Mouse (Mus musculus): Measurements from ENCODE around the gene Sept5.

The Sept5 gene

DNA sequence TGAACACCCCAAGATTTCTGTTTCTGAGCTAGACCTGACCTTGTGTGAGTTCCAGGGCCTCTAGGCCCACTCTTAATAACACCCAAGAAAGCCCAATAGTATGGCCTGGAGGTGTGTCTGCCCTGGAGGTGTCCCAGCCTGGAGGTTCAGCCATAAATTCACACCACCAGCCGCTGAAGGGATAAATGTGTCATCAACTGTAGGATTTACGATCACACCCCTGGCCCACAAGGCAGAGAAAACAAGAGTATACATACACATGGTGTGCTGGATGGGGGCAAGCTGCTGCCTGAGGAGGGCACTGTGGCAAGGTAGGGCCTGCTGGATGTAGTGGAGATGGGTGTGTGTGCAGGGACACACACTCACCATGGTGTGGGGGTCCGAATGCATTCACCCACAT lies 16.5 kb downstream of the Sept5 start:
- 91% methylated on average over 3 of the region's 3 CpGs for WGBS

DNA sequence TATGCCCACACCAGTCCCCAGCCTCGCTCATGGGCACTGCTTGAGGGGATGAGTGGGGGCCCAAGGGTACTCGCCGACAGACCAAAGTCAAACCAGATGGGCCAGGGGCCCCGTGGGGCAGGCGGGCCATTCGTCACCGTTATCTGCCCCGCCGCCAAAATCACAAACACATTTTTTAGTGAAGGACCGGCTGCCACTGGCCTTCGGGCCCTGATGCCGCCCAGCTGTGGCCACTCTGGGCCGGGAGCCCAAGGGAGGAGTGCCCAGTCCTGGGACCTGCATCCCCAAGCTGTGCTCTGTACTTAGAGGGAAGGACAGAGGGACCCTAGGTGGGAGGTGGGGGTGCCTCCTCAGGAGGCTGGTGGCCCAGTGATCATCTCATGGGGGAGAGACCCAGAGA lies 18.0 kb downstream of the Sept5 start:
- WGBS, result 92% methylated on average over 13 of the region's 13 CpGs

DNA sequence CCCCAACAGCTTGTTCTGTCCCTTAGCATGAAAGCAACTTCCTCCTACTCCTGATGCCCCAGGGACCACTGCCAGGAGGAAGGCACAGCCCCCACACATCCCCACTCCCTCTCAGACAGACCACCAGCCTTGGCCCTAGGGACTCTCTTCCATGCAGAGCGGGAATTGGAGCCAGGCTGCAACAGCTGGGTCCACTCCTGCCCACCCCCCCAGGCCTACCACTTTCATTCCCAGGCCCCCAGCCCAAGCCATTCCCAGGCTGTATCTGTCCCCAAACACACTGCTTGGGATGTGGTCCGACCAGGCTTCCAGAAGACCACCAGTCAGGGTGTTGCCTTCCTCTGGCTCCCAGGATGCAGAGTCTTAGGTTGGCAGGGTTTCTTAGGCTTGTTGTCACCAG lies 20.7 kb downstream of the Sept5 start:
- 93% methylated on average over 2 of the region's 2 CpGs for WGBS

DNA sequence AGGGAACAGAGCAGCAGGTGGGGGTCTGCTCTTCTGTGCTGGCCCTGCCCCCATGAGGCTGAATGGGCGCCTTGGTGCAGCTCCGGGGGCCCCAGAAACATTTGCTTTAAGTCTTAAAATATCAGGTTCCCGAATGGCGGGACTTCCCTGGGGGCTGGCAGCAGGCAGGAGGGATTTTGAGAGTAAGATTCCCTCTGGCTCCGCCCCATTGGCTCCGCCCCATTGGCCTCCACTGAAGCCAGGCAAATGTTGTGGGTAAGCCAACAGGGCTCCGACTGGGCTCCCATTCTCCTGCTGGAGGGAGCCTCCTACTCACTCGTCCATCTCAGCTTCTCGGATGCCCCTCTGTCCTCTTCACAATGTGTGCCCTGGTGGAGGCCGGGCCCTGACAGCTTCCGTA lies 21.5 kb downstream of the Sept5 start:
- WGBS, result 36% methylated on average over 11 of the region's 11 CpGs

DNA sequence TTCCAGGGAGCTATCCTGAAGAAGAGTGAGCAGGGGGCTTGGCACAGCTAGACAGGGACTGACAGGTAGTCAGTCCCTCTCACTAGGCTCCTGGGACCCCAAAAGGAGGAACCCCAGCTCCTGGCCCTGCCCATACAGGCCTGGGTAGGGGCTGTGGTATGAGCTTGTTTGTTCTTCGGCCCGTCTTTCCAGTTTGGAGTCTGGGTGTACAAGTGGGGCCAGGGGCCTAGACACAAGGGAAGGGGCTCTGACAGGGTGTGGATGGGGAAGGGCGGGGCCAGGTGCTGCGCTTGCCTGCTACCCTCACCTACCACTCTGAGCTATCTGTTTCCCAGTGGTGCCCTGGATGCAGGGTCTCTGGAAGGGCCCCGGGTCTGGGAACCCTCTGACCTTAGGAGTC lies 24.0 kb downstream of the Sept5 start:
- 92% methylated on average over 5 of the region's 5 CpGs for WGBS

DNA sequence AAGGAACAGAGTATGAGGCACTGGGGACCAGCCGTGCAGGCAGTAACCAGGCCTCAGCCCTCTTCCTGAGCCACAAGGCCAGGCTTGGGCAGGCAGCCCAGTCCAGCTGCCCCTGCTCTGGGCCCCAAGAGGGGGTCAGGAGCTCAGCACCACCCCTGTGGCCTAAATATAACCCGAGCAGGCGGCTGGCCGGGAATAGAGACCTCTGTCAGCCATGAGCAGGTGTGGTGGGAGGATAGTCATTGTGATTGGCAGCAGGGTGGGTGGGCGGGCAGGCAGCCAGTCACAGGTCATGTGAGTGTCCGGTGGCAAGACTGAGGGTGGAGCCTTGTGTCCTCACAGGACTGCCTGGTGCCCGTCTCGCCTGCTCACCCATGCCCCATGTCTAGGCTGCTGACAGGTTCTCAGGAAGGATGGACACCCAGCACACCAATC lies 25.5 kb downstream of the Sept5 start:
- whole genome bisulfite sequencing, result 80% methylated on average over 8 of the region's 8 CpGs

DNA sequence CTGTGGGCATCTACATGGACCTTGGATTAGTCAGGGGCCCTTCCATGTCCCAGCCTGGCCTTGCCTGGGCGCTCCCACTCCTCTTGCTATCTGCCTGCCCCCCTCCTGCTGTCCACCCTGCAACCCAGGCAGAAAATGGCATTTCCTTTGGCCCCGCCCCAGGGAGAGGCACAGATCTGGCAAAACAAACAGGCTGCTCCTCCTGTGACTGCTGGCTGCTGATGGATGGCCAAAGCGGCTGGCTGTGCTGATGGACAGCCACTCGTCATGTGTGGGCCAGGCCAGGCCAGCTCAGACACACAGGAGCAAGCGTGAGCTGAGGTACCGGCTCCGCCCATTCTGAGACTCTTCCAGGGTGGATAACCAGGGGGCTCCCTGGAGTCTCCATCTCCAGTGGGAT lies 28.3 kb downstream of the Sept5 start:
- 86% methylated on average over 7 of the region's 7 CpGs for WGBS

DNA sequence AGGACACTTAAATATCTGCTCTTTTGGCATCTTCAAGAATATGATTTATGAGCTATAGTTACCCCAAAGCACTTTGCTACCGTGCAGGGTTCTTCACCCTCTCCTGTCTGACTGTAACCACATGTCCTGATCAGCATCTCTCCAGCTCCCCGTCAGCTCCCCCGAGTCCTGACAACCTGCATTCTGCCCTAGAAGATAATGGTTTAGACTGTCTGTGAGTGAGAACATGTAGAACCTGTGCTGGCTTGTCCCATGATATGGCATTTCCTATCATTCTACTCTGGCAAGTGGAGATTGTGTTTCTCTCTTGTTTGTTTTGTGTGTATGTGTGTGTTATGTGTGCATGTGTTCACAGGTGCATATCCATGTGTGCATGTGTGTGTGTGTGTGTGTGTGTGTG lies 31.7 kb downstream of the Sept5 start:
- WGBS, result 95% methylated on average over 3 of the region's 3 CpGs

DNA sequence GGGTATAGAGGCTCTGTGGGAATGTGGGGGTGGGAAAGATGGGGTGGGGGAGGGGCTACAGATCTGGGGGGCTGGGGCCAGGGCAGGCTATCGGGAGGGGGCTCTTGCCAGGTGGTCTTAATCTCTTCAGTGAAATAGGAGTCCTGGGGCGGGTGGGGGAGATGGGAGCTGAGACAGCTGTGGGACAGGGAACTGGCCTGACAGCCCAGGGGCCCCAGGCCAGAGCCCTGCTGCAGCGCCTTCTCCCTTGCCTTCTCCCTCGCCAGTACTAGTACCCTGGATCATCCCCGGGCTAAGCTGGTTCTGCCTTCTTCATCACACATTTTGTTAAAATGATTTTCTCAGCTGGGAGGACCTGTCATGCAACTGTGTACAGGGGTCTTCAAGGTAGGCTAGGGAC lies 33.5 kb downstream of the Sept5 start:
- 64% methylated on average over 5 of the region's 5 CpGs for WGBS

DNA sequence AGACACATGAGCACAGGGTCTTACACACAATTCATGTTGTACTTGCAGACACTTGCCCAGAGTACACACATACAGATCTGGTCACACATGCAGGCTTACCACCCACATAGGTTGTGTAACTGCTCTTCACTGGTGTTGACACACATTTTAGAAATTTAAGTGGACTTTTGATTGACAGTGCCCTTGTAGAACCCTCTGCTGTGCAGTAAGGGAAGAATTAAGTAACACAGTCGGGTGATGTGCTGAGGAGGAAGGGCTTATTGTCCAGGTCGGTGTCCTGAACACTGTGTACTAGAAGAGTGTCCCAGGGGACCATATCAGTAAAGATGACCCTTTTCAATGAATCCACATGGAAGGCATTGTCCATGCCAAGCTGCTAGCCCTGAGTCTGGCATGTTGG lies 35.8 kb downstream of the Sept5 start:
- 82% methylated on average over 2 of the region's 2 CpGs for WGBS

DNA sequence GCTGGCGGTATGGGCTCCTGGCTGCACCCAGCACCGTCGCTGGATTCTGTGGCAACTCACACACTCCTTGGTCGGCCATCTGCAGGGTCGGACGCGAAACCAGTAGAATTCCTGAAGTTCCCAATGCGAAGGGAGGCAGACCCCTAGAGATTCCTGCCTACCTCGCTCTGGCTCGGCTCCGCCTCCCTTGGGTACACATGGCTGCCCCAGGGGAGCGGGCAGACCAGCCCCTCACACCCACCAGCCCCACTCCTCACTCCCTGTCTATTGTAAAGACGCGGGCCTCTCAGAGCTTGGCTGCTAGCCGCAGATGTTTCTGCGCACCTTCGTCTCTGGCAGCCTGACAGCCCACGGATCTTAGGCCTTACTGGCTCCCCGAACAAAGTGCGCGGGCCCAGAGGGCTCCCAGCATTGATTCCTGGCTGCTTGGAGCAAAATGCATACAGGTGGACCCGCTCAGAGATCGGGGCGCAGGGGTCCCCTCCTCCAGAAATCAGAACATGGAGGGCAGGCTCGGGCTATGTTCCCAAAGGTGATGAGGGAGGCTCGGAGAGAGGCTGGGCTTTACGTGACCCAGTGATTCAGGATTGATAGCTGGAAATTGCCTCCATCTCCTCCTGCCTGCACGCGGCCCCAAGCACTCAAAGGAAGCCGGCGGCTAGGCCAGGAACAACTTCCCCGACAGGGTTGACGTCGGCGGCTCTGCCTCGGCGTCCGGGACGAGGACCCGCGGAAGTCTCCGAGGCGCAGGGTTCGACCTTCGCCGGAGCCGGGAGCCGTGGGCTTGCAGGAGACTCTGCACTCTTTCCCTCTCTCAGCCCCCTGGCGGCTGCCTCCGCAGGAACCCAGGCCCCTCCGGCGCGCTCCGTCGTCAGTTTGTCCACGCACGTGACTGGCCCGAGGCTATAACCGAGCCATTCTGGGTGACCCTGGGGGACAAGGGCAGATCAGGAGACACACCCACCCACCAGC lies 38.4 kb downstream of the Sept5 start:
- WGBS, result 9% methylated on average over 59 of the region's 59 CpGs

DNA sequence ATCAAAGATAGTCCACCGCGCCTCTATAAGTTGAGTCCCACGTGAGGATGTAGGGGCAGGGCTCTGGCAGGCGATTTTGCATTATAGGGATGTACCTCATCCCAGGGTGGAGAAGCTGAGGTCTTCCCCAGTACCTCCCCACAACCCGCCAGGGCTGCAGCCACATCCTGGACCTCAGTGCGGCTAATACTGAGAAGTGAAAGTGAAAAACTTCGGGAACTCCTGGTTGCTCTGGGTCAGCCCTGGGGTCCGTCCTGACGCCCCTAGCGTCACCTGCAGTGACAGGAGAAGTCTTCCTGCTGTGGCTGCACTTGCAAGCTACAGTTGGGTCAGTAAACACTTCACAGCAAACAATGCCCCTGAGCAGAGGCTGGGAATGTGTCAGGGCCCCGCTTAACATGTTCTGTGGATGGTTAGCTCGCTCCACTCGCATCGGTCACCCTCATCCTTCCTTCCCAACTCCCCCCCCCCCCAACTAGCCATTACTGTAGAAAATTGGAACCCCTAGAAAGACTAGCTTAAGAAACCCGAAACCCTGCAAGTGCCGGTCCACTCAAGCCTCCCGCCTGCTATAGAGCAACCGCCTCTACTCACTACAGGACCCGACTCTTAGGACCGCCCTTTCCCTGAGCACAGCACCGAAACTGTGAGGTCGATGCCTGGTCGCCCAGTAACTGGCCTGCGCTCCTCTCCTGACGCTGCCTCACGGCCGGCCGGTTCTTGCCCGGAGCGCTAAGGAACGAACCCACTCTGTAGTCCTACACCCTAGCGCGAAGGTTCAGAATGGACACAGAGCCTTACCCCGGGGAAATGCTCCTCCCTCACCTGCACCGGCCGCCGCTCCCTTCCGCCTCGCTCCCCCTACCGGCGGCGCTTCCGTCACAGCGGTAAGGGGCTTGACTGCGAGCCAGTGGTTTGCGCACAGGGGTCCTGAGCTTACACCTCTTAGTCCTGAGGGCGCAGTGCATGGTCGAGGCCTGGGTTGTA lies 39.7 kb downstream of the Sept5 start, which contains the start of gene Tbx1:
Gene Tbx1, minus strand, starts transcription at position 868 of the 987 bp plus-strand sequence.
- 15% methylated on average over 48 of the region's 48 CpGs for WGBS

DNA sequence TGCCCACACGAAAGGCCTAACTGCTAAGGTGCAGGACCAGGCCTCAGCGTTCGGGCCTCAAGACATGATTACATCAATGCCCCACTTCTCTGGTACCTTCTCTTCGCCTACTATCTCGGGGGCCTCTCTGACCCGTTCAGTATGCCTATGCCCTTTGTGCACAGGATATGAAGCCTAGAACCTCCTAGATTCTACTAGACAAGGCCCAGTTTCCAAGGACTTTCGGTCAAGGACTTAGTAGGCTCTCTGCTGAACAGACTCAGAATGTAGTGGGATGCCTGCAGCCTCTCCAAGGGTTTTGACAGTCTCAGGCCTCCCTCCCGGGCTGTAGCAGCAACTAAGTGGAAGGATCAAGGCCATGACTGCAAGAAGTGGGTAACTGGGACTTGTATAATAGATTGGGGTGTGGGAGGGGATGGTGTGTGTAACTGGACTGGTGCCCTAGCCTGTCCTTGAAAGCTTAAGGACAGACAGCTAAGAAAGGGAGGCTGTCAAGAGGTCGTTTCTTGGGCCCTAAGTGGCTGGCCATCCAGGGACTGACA lies 40.6 kb downstream of the Sept5 start:
- 76% methylated on average over 9 of the region's 9 CpGs for WGBS

DNA sequence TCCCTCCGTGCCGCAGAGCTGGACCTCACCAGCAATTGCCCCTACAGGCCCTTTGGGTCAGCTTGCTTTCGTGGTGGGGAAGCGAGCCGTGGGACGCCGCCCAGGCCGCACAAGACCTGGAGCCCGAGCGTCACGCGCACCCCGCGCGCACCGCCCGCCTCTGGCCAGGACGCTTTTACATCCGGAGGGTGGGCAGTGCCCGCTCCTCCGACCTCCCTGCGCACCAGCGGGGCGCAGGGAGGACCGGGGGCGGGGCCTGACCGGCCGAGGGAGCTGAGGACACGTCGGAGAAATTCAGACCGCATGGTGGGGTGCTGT lies 41.1 kb downstream of the Sept5 start:
- 41% methylated on average over 31 of the region's 31 CpGs for WGBS

DNA sequence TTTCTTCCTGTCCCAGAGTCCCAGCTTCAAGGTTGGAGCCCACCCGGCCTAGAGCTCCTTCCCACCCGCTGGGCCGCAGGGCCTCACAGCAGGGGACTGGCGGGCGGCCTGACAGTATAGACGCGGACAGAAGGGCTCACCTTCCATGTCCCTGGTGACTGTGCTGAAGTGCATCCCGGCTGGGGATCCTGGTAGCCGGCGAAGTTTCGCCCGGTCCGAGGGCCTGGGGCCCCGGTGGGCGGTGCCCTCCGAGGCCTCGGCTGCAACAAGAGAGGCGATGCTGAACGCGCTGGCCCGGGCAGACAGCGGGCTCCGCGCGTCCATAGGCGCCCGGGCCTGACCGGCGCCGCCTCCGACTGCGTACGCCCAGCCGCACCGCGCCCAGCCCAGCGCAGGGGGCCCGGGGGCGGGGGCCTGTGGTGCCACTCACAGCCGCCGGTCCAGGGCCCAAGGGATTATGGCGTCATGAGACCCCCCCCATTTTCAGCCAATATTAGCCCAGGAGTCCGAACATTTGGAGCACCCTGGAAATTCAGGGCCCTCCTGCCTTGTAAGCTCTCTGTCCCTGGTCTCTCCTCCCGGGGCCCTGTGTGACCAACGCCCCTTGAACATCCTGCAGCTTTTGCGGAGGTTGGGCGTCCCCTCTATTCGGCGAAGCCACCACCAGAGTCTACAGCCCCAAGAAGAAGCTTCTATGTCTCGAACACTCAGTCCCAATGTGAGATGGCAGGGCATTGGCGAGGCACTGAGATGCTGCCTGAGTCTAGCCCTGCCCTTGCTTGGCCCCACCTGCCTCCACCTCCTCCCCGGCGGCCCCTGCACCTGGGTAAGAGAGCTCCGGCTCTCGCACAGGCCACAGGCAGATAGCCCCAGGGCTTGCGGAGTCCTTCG lies 41.7 kb downstream of the Sept5 start:
- 13% methylated on average over 57 of the region's 57 CpGs for WGBS

DNA sequence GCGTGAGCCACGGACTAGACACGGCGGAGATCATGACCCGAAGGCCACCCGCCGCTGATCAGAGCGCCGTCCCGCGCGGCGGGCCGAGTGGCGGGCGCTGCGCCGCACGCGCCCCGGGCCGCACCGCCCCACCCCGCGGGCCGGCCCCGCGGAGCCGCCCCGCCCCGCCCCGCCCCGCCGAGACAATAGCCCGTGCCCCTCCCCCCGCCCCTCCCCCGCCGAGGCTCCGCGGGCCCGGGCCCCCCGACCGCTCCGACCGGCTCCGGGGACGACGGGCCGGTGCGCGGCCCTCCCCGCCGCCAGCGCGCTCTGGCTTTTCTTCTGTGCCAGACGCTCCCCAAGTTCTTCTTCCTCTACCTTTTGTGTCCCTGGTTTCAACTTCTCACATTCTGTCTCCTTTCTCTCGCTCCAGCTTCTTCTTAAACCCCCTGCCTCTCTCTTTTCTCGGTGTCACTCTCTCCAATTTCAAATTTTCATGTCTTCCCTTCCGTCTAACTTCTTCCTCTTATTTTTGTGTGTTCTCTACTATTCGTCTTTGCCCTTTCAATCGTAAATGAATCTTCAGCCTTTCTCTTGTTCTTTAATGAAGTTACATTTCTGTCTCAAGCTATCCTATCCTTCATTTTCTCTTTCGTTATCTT lies 42.7 kb downstream of the Sept5 start:
- WGBS, result 3% methylated on average over 50 of the region's 62 CpGs

DNA sequence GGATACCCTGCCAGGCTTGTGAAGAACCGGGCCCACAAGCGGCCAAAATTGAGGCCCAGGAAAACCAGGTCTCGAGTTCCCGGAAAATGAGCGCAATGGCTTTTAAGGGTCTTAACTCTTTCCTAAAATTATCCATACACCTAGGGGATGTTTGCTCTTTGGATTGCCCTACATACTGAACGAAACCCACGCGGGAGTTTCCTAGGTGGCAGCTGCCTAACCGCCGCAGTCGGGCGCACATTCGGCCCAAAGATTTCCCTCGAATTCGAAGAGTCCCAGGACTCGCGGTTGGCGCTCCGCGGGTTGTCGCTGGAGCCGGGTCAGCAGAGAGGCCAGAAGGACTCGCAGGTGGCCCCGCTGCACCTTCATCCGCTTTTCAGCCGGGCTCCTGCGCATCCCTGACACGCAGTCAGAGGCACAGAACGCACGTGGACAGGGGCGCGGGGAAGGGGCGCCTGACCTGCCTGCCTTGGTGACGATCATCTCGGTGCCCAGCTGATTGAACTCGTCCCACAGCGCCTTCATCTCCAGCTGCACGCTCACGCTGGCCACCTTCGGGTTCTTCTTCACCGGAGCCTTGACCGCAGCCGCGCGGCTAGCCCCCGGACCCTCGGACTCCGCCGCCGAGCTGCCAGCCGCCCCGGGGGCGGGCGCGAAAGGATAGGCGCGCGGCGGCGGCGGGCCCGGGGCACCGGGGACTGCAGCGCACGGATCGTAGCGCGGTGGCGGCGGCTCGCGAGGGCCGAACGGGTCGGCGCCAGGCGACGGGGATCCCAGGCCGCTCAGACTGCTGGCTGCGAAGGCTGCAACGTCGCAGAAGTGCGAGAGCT lies 43.5 kb downstream of the Sept5 start:
- 12% methylated on average over 83 of the region's 83 CpGs for WGBS

DNA sequence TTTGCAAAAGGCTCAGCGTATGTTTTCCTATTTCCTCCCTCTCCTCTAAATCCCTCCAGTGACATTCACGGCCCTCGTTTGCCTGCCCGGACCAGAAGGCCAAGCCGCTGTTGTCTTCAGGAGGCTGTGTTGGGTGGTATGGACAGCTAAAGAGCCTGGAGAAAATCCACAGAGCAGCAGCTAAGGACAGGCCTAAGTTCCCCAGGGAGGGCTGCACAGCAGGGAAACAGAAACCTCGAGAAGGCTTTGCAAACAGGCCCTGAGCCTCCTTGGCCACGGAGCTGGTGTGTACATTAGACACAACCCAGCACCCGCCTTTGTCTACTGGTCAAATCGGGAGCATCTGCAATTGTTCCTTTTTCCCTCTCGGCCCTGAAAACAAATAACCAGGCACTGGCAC lies 44.1 kb downstream of the Sept5 start:
- WGBS, result 66% methylated on average over 10 of the region's 10 CpGs

DNA sequence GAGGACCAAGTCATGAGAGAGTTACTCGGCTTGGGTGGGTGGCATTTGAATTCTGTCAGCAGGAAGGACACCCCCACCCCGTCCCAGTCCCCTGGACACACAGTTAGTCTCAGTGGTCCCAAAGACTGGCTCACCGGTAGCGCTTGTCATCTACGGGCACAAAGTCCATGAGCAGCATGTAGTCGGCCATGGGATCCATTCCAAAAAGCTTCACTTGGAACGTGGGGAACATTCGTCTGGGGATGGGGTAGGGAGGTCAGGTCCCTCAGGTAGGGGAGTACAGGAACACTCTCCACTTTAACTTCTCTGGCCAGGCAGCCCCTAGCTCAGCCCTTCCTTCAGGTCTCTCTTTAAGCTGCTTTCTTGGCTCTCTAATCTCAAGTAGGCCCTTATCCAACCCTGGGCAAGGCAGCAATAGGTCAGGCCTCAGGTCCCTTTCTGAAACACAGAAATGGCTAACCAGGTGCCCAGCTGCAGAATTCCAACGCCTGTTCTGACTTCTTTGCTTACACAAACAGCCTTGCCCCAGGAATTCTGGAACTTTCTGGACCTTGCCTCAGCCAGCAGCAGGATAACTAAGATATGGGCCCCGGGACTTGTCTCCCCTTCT lies 44.7 kb downstream of the Sept5 start:
- 85% methylated on average over 10 of the region's 10 CpGs for WGBS
